Mouse (Mus musculus): ENCODE measurements around the gene Zfp82. TPM values are rescaled to one million over a fixed set of nuclear protein-coding genes. Genes with fewer than 3 reads are reported as not detected.

Gene Zfp82
- polyA plus RNA-seq, 1 experiment from 2014 or later = 9.9 TPM

DNA sequence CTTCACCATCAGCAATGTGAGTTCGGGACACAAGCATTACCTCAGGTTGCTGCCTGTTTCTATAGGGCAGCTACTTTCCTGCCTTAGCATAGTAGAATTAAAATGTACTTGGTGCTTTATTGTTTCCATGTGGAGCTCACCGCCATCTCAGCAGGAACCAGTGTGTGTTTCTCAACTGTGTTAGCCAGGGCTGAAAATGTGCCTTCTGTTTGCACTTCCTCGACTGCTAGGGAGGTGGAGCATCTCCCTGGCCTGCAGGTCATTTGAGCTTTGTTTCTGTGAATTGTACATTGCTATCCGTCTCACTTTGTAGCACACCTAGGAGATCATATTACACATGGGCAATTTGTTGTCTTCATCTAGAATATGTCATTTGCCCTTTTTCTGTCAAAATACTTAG is 45.4 kb downstream of the Zfp82 start:
- H3K9me3 ChIP-seq (ENCODE audit: control insufficient read depth, low read length) = no peaks in the 10 kb centered on the region
- 69% methylated on average over 4 of the region's 4 CpGs for WGBS
- no peak overlapping the region for H3K9ac ChIP-seq (ENCODE audit: low read length)
- DNase-seq (ENCODE audit: low spot score) = no peak
- H3K4me3 ChIP-seq (ENCODE audit: low read depth, low read length) = no peak overlapping the region
- H3K27me3 ChIP-seq (ENCODE audit: control insufficient read depth, insufficient read depth, low read length) = no peaks in the 10 kb centered on the region
- no peak for ATAC-seq (ENCODE audit: insufficient read depth, low FRiP score, low TSS enrichment)
- peaks cover 23% of the 10 kb centered on the region for H3K36me3 ChIP-seq (ENCODE audit: control insufficient read depth, insufficient read depth, low read length)
- no peak overlapping the region for H3K4me2 ChIP-seq (ENCODE audit: low read depth)
- no peaks in the 10 kb centered on the region for H3K4me1 ChIP-seq (ENCODE audit: control insufficient read depth, insufficient read depth, low read length)
- no peak overlapping the region for H3K27ac ChIP-seq (ENCODE audit: low read depth, low read length)

DNA sequence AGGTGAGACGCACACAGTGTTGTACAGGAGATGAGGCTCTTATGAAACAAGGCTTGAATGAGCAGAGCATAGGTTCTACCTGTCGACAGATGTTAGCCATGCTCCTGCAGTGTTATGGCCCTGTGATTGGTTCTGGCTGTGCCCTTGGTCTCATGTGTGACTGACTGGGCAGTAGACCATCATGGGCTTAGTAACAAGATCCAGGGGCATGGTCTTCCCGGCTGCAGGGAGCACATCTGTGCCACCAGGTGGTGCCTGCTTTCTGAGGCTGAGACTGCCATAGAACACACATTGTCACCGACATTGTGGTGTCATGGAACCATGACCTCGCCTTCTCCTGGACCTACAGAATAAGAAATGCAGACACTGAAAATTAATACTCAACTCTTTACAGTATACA is 47.3 kb downstream of the Zfp82 start:
- peaks cover 26% of the 10 kb centered on the region for H3K36me3 ChIP-seq (ENCODE audit: control insufficient read depth, insufficient read depth, low read length)
- no peaks in the 10 kb centered on the region for H3K9me3 ChIP-seq (ENCODE audit: control insufficient read depth, low read length)
- no peak overlapping the region for H3K9ac ChIP-seq (ENCODE audit: low read length)
- no peak overlapping the region for H3K27ac ChIP-seq (ENCODE audit: low read depth, low read length)
- DNase-seq (ENCODE audit: low spot score) (no peak), ATAC-seq (ENCODE audit: insufficient read depth, low FRiP score, low TSS enrichment) (no peak)
- H3K4me1 ChIP-seq (ENCODE audit: control insufficient read depth, insufficient read depth, low read length) = no peaks in the 10 kb centered on the region
- no peaks in the 10 kb centered on the region for H3K27me3 ChIP-seq (ENCODE audit: control insufficient read depth, insufficient read depth, low read length)
- H3K4me2 ChIP-seq (ENCODE audit: low read depth) = no peak overlapping the region
- 76% methylated on average over 5 of the region's 5 CpGs for WGBS
- no peak overlapping the region for H3K4me3 ChIP-seq (ENCODE audit: low read depth, low read length)

DNA sequence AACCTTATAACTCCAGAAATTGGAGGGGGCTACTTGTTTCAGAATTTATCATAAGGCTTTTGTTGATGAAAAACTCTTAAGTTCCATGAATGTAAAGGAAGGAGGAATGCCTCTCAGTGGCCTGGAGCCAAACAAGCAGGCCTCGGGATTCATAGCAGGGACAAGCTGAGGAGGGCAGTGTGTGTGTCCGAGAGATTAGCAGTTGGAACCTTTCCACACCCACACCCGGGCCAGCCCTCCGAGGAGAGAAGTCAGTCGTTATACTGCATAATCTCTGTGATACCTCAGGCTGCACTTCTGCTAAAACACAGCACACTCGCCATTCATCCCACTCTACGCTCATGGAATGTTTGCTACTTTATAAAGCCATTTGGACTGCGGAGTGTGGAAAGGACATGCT is 48.9 kb downstream of the Zfp82 start:
- H3K9me3 ChIP-seq (ENCODE audit: control insufficient read depth, low read length) = no peaks in the 10 kb centered on the region
- peaks cover 26% of the 10 kb centered on the region for H3K36me3 ChIP-seq (ENCODE audit: control insufficient read depth, insufficient read depth, low read length)
- 91% methylated on average over 8 of the region's 8 CpGs for WGBS
- DNase-seq (ENCODE audit: low spot score) = no peak
- H3K27me3 ChIP-seq (ENCODE audit: control insufficient read depth, insufficient read depth, low read length) = no peaks in the 10 kb centered on the region
- no peak overlapping the region for H3K9ac ChIP-seq (ENCODE audit: low read length)
- no peaks in the 10 kb centered on the region for H3K4me1 ChIP-seq (ENCODE audit: control insufficient read depth, insufficient read depth, low read length)
- no peak for ATAC-seq (ENCODE audit: insufficient read depth, low FRiP score, low TSS enrichment)
- H3K4me2 ChIP-seq (ENCODE audit: low read depth) = no peak overlapping the region
- H3K4me3 ChIP-seq (ENCODE audit: low read depth, low read length) = no peak overlapping the region
- no peak overlapping the region for H3K27ac ChIP-seq (ENCODE audit: low read depth, low read length)

DNA sequence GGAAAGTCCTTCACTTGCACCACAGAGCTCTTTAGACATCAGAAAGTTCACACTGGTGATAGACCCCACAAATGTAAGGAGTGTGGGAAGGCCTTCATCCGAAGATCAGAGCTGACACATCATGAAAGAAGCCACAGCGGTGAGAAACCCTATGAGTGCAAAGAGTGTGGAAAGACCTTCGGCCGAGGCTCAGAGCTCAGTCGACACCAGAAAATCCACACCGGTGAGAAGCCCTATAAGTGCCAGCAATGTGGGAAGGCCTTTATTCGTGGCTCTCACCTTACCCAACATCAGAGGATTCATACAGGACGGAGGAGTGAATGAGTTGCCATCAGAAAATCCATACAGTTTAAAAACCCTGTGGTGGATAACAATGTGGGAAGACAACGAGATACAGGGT is 49.4 kb downstream of the Zfp82 start:
- peaks cover 27% of the 10 kb centered on the region for H3K36me3 ChIP-seq (ENCODE audit: control insufficient read depth, insufficient read depth, low read length)
- WGBS = 97% methylated on average over 9 of the region's 9 CpGs

DNA sequence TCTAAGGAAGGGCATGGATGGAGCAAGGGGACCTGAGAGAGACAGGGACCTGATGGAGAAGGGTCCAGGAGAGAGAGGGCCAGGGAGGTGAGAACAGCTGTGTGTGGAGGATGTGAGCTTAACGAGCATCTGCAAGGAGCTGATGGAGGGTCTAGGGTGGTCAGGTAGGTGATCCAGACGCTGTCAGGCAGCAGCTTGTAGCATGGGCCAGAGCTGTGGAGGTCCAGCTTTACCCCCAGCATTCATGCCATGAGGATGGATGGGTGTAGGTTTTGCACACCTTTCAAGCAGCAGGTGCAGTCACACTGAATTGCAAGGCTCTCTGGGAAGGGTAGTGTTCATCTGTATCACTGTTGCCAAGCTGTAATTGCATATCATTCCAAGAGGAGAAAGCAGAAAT is 53.2 kb downstream of the Zfp82 start:
- H3K27me3 ChIP-seq (ENCODE audit: control insufficient read depth, insufficient read depth, low read length) = no peaks in the 10 kb centered on the region
- H3K4me3 ChIP-seq (ENCODE audit: low read depth, low read length) = no peak overlapping the region
- H3K4me1 ChIP-seq (ENCODE audit: control insufficient read depth, insufficient read depth, low read length) = no peaks in the 10 kb centered on the region
- H3K36me3 ChIP-seq (ENCODE audit: control insufficient read depth, insufficient read depth, low read length) = peaks cover 34% of the 10 kb centered on the region
- no peak overlapping the region for H3K4me2 ChIP-seq (ENCODE audit: low read depth)
- no peak for ATAC-seq (ENCODE audit: insufficient read depth, low FRiP score, low TSS enrichment)
- no peak overlapping the region for H3K9ac ChIP-seq (ENCODE audit: low read length)
- no peaks in the 10 kb centered on the region for H3K9me3 ChIP-seq (ENCODE audit: control insufficient read depth, low read length)
- H3K27ac ChIP-seq (ENCODE audit: low read depth, low read length) = no peak overlapping the region
- no peak for DNase-seq (ENCODE audit: low spot score)
- WGBS = 88% methylated on average over 2 of the region's 2 CpGs

More for the DNA sequence above, 49.4 kb downstream of the Zfp82 start:
- ATAC-seq (ENCODE audit: insufficient read depth, low FRiP score, low TSS enrichment) = no peak
- H3K4me2 ChIP-seq (ENCODE audit: low read depth) = no peak overlapping the region
- no peaks in the 10 kb centered on the region for H3K4me1 ChIP-seq (ENCODE audit: control insufficient read depth, insufficient read depth, low read length)
- H3K9ac ChIP-seq (ENCODE audit: low read length) = no peak overlapping the region
- H3K27ac ChIP-seq (ENCODE audit: low read depth, low read length) = no peak overlapping the region
- no peak for DNase-seq (ENCODE audit: low spot score)
- no peaks in the 10 kb centered on the region for H3K9me3 ChIP-seq (ENCODE audit: control insufficient read depth, low read length)
- no peaks in the 10 kb centered on the region for H3K27me3 ChIP-seq (ENCODE audit: control insufficient read depth, insufficient read depth, low read length)
- H3K4me3 ChIP-seq (ENCODE audit: low read depth, low read length) = no peak overlapping the region

DNA sequence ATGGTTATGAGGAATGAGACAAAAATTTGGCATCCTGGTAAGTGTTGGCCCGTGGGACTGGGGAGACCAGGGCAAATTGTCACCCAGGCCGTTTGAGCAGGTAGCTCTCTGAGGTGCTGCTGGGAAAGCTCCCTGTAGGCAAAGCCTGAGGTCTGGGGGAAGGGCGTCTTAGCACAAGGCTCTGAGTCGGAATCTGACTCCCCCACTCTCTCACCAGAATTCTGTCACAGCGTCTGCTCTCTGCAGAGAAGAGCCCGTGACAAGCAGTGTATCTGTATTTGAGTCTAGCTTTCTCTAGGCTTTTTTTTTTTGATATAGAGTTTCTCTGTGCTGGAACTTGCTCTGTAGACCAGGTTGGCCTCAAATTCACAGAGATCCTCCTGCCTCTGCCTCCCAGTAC is 55.5 kb downstream of the Zfp82 start:
- 94% methylated on average over 6 of the region's 6 CpGs for WGBS
- no peak overlapping the region for H3K27ac ChIP-seq (ENCODE audit: low read depth, low read length)
- no peaks in the 10 kb centered on the region for H3K4me1 ChIP-seq (ENCODE audit: control insufficient read depth, insufficient read depth, low read length)
- H3K27me3 ChIP-seq (ENCODE audit: control insufficient read depth, insufficient read depth, low read length) = no peaks in the 10 kb centered on the region
- peaks cover 21% of the 10 kb centered on the region for H3K36me3 ChIP-seq (ENCODE audit: control insufficient read depth, insufficient read depth, low read length)
- H3K9me3 ChIP-seq (ENCODE audit: control insufficient read depth, low read length) = no peaks in the 10 kb centered on the region
- DNase-seq (ENCODE audit: low spot score) = no peak
- no peak overlapping the region for H3K4me2 ChIP-seq (ENCODE audit: low read depth)
- no peak for ATAC-seq (ENCODE audit: insufficient read depth, low FRiP score, low TSS enrichment)
- H3K4me3 ChIP-seq (ENCODE audit: low read depth, low read length) = no peak overlapping the region
- no peak overlapping the region for H3K9ac ChIP-seq (ENCODE audit: low read length)

DNA sequence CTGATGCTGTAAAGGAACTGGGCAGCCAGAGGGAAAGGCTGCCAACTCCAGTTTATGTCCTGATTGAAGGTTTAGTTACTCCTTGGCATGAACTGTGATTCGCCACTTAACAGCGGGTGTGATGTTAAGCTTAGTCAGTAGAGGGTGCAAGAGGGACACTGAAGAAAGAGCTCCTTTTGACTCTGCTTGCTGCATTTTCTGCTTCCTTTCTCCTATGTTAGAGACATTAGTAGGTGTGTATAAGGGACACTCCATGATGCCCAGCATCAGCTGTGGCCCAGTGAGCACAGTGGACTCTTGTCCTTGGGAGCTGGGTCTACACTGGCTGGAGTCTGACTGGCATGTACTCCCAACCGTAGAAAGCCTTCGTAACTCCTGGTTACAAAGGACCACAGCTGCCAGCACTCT is 59.7 kb downstream of the Zfp82 start:
- H3K4me1 ChIP-seq (ENCODE audit: control insufficient read depth, insufficient read depth, low read length) = peaks cover 6% of the 10 kb centered on the region
- H3K27me3 ChIP-seq (ENCODE audit: control insufficient read depth, insufficient read depth, low read length) = no peaks in the 10 kb centered on the region
- no peak overlapping the region for H3K4me3 ChIP-seq (ENCODE audit: low read depth, low read length)
- DNase-seq (ENCODE audit: low spot score) (peak; percentile 42), ATAC-seq (ENCODE audit: insufficient read depth, low FRiP score, low TSS enrichment) (no peak)
- H3K27ac ChIP-seq (ENCODE audit: low read depth, low read length) = no peak overlapping the region
- peaks cover 16% of the 10 kb centered on the region for H3K36me3 ChIP-seq (ENCODE audit: control insufficient read depth, insufficient read depth, low read length)
- no peak overlapping the region for H3K9ac ChIP-seq (ENCODE audit: low read length)
- 89% methylated on average over 4 of the region's 4 CpGs for WGBS
- H3K4me2 ChIP-seq (ENCODE audit: low read depth) = no peak overlapping the region
- H3K9me3 ChIP-seq (ENCODE audit: control insufficient read depth, low read length) = no peaks in the 10 kb centered on the region

DNA sequence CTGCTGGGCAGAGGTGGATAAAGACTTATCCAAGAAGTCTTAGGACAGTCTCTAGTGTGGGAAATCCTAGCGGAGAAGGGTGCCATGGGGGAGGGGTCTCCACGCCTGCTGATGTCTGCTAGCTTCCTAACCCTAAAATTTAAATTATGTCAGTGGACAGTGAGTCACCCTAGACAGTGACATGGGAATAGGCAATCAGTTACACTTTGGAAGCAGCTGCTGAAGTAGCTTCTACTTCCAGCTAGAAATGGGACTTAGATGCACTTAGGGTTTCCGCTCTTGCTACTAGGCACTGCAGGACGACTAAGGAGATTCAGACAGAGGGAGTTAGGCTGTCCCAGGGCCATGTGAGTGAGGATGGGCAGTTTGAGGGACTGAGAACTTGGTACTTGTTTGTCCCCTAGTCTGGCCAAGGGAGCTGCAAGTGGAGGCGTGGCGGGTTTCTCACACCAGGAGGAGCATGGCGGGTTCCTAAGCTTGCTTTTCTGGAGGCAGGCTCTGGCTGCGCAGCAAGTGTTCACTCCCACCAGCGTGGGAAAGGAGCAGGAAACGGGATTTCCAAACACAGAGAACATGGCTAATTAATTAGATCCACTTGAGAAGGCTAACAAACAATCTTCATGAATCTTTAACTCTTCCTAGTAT is 62.0 kb downstream of the Zfp82 start:
- Histone ChIP-seq H3K4me1 (ENCODE audit: control insufficient read depth, insufficient read depth, low read length) (peaks cover 6% of the 10 kb centered on the region), H3K36me3 (ENCODE audit: control insufficient read depth, insufficient read depth, low read length) (peaks cover 7% of the 10 kb centered on the region), H3K9ac (ENCODE audit: low read length) (no peak overlapping the region), H3K4me3 (ENCODE audit: low read depth, low read length) (no peak overlapping the region), H3K27me3 (ENCODE audit: control insufficient read depth, insufficient read depth, low read length) (no peaks in the 10 kb centered on the region), H3K4me2 (ENCODE audit: low read depth) (no peak overlapping the region), H3K9me3 (ENCODE audit: control insufficient read depth, low read length) (no peaks in the 10 kb centered on the region), H3K27ac (ENCODE audit: low read depth, low read length) (peak overlapping the region; percentile 17; the same call in 1 of the 2 replicates)
- no peak for DNase-seq (ENCODE audit: low spot score)
- no peak for ATAC-seq (ENCODE audit: insufficient read depth, low FRiP score, low TSS enrichment)
- 83% methylated on average over 10 of the region's 10 CpGs for WGBS

DNA sequence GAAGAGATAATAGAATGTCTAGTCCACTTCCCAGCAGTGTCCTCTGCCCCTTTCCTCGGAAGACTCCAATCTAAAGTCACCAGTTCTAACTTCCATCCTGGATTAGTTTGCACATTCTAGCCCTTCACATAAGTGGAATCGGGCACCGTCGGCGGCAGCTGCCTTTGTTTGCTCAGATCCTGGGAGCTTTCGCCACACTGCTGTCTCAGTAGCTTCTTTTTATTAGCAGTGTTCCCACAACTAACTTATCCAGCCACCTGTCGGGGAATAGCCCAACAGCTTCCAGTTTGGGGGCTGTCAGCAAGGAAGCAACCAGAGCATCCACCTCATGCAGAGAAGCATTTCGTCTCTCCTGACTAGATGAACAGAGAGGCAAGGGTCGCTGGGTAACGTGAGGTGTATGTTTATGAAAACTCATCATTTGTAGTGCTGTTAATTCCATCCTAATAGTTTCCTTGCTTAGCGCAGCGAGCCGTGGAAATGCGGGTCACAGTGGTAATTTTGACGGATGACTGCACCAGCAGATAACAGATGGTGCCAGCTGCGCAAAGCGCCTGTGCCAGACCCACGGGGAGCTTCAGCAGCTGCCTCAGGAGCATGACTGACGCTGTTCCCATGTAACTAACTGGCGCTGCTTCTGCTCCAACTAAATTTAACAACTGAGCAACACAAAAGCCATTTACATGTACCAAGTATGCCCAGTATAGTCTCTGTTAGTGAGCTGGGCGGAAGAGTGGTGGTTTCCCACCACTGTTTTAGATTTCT is 63.2 kb downstream of the Zfp82 start:
- WGBS = 60% methylated on average over 21 of the region's 21 CpGs
- Histone ChIP-seq H3K27ac (ENCODE audit: low read depth, low read length) (peak overlapping the region; percentile 47; the same call in 1 of the 2 replicates), H3K4me3 (ENCODE audit: low read depth, low read length) (no peak overlapping the region), H3K4me2 (ENCODE audit: low read depth) (no peak overlapping the region), H3K9me3 (ENCODE audit: control insufficient read depth, low read length) (no peaks in the 10 kb centered on the region), H3K4me1 (ENCODE audit: control insufficient read depth, insufficient read depth, low read length) (peaks cover 6% of the 10 kb centered on the region), H3K27me3 (ENCODE audit: control insufficient read depth, insufficient read depth, low read length) (no peaks in the 10 kb centered on the region), H3K9ac (ENCODE audit: low read length) (no peak overlapping the region), H3K36me3 (ENCODE audit: control insufficient read depth, insufficient read depth, low read length) (peaks cover 2% of the 10 kb centered on the region)
- ATAC-seq (ENCODE audit: insufficient read depth, low FRiP score, low TSS enrichment) (no peak), DNase-seq (ENCODE audit: low spot score) (peak; percentile 70)

Measured in neural tube, embryonic 11.5 days (tissue).